Mouse (Mus musculus): ENCODE results near the gene Ppp1r2.

The Ppp1r2 gene

GRCm38 (mm10) chr16:31233541-31234339 is 41.3 kb downstream of the Ppp1r2 start:
- DNase-seq (ENCODE audit: low spot score): peak; percentile 39

- DNase-seq (ENCODE audit: low spot score): no peak
These were observed 41.9 kb downstream of the Ppp1r2 start for GRCm38 (mm10) chr16:31233167-31233498.

GRCm38 (mm10) chr16:31232491-31233166 is 42.4 kb downstream of the Ppp1r2 start:
- no peak for DNase-seq (ENCODE audit: low spot score)

GRCm38 (mm10) chr16:31231591-31231990 is 43.5 kb downstream of the Ppp1r2 start:
- DNase-seq (ENCODE audit: low spot score): no peak

GRCm38 (mm10) chr16:31227746-31228145 is 47.3 kb downstream of the Ppp1r2 start:
- DNase-seq (ENCODE audit: low spot score): no peak

GRCm38 (mm10) chr16:31215271-31215670 is 59.8 kb downstream of the Ppp1r2 start:
- DNase-seq (ENCODE audit: low spot score): no peak

GRCm38 (mm10) chr16:31213463-31213862 is 61.6 kb downstream of the Ppp1r2 start:
- no peak for DNase-seq (ENCODE audit: low spot score)

GRCm38 (mm10) chr16:31211503-31211902 is 63.6 kb downstream of the Ppp1r2 start:
- DNase-seq (ENCODE audit: low spot score): no peak

- no peak for DNase-seq (ENCODE audit: low spot score)
These were observed 64.6 kb downstream of the Ppp1r2 start for GRCm38 (mm10) chr16:31210453-31210852.

GRCm38 (mm10) chr16:31209911-31210310 is 65.2 kb downstream of the Ppp1r2 start:
- DNase-seq (ENCODE audit: low spot score): peak; percentile 25

- no peak for DNase-seq (ENCODE audit: low spot score)
These were observed 69.4 kb downstream of the Ppp1r2 start for GRCm38 (mm10) chr16:31205726-31206125.

- DNase-seq (ENCODE audit: low spot score): no peak
These were observed 69.9 kb downstream of the Ppp1r2 start for GRCm38 (mm10) chr16:31205187-31205586.

- no peak for DNase-seq (ENCODE audit: low spot score)
These were observed 70.9 kb downstream of the Ppp1r2 start for GRCm38 (mm10) chr16:31204216-31204615.

GRCm38 (mm10) chr16:31201704-31202103 is 73.4 kb downstream of the Ppp1r2 start:
- DNase-seq (ENCODE audit: low spot score): no peak
